21 mouse cellular contexts compared by ENCODE assay signal in genomic region chr19:16543688-16544087, GRCm38 (mm10).
DNase-seq lines count a peak whose midpoint lies in the region; ATAC-seq and TF ChIP-seq lines count a peak whose summit lies in the region.
"Had no signal": no experiment of that assay in that cellular context is flagged by ENCODE, and none has a peak within 500 bp of the region (broad histone marks: within the 10 kb centered on the region; RNA-seq: fewer than 3 reads in every experiment).

No protein-coding gene starts in this region.

- no peak overlapping the region for H3K4me2 ChIP-seq in heart, embryonic 14.5 days (ENCODE audit: low read length)
- H3K4me2 ChIP-seq: embryonic facial prominence, embryonic 13.5 days; embryonic facial prominence, embryonic 15.5 days; forebrain, embryonic 12.5 days had no signal

- TF ChIP-seq EP300 in heart, adult 2 months (IDR thresholded peaks at IDR 0.05; ENCODE audit: insufficient read depth, low read depth, low read length): no peak

- no peaks in the 10 kb centered on the region for H3K36me3 ChIP-seq in heart, embryonic 14.5 days (ENCODE audit: control insufficient read depth, insufficient read depth, low read length)
- no peaks in the 10 kb centered on the region for H3K36me3 ChIP-seq in heart, adult 2 months (ENCODE audit: control insufficient read depth, insufficient read depth, low read length)
- H3K36me3 ChIP-seq: embryonic facial prominence, embryonic 13.5 days; embryonic facial prominence, embryonic 15.5 days; forebrain, embryonic 10.5 days; forebrain, embryonic 12.5 days had no signal

- H3K79me2 ChIP-seq in heart, adult 2 months (replicated peaks; ENCODE audit: control insufficient read depth, insufficient read depth, low read length): no peaks in the 10 kb centered on the region

- no peak for DNase-seq in gastrocnemius, adult 2 months
- DNase-seq in gastrocnemius, postnatal 25 days: no peak
- no peak for DNase-seq in heart, adult 2 months
- DNase-seq: adrenal gland, adult 2 months; adrenal gland, postnatal 10 days; adrenal gland, postnatal 25 days; cerebellum, adult 11 months; cerebellum, adult 18-20 months; cerebellum, adult 8-10 months; cerebellum, adult 9-11 months; cerebellum, postnatal 14 days; cerebellum, postnatal 36 days; embryo, embryonic 11 days had no signal

- ATAC-seq in heart, embryonic 14.5 days (ENCODE audit: insufficient number of reproducible peaks, insufficient read depth, low FRiP score, low read depth): 0 out of 2 replicates have a peak, but pooled peaks have one; percentile 26
- ATAC-seq: forebrain, embryonic 14.5 days; forebrain, embryonic 16.5 days had no signal

- WGBS in heart, embryonic 14.5 days: 37% methylated on average over 4 of the region's 4 CpGs
- WGBS in heart, adult 2 months: 37% methylated on average over 4 of the region's 4 CpGs

- peak overlapping the region; percentile 38 for H3K27ac ChIP-seq in gastrocnemius, adult 2 months
- no peak overlapping the region for H3K27ac ChIP-seq in heart, embryonic 14.5 days (replicated peaks in 1 of 2; ENCODE audit: control insufficient read depth in 1 of 2, insufficient read depth in 1 of 2, low read depth in 2 of 2, low read length in 2 of 2)
- H3K27ac ChIP-seq in heart, adult 2 months: no peak overlapping the region
- H3K27ac ChIP-seq: embryonic facial prominence, embryonic 13.5 days; embryonic facial prominence, embryonic 15.5 days; forebrain, embryonic 10.5 days; forebrain, embryonic 12.5 days had no signal

- H3K9ac ChIP-seq in heart, embryonic 14.5 days (ENCODE audit: low read length): no peak overlapping the region
- no peak overlapping the region for H3K9ac ChIP-seq in heart, adult 2 months (ENCODE audit: low read depth, low read length)
- H3K9ac ChIP-seq: embryonic facial prominence, embryonic 13.5 days; embryonic facial prominence, embryonic 15.5 days; forebrain, embryonic 12.5 days had no signal

- H3K4me3 ChIP-seq in gastrocnemius, adult 2 months: no peak overlapping the region
- H3K4me3 ChIP-seq in heart, embryonic 14.5 days (ENCODE audit: control insufficient read depth in 1 of 2, insufficient read depth in 1 of 2, low read depth in 1 of 2, low read length in 2 of 2): no peak overlapping the region
- no peak overlapping the region for H3K4me3 ChIP-seq in heart, adult 2 months
- H3K4me3 ChIP-seq: embryonic facial prominence, embryonic 13.5 days; embryonic facial prominence, embryonic 15.5 days; erythroblast, embryonic 14.5 days; forebrain, embryonic 10.5 days; forebrain, embryonic 12.5 days had no signal

- TF ChIP-seq POLR2A in heart, adult 2 months (IDR thresholded peaks at IDR 0.05; ENCODE audit: insufficient read depth, low read depth, low read length): no peak

- H3K9me3 ChIP-seq in heart, embryonic 14.5 days (ENCODE audit: control insufficient read depth, low read length): no peaks in the 10 kb centered on the region
- H3K9me3 ChIP-seq: embryonic facial prominence, embryonic 13.5 days; embryonic facial prominence, embryonic 15.5 days; forebrain, embryonic 10.5 days; forebrain, embryonic 12.5 days had no signal

- TF ChIP-seq CTCF in gastrocnemius, adult 2 months (IDR thresholded peaks at IDR 0.05): no peak
- TF ChIP-seq CTCF in heart, adult 2 months (IDR thresholded peaks at IDR 0.05): no peak

- no peaks in the 10 kb centered on the region for H3K27me3 ChIP-seq in heart, embryonic 14.5 days (ENCODE audit: control insufficient read depth, insufficient read depth, low read length)
- no peaks in the 10 kb centered on the region for H3K27me3 ChIP-seq in heart, adult 2 months (ENCODE audit: control insufficient read depth, insufficient read depth, low read length)
- H3K27me3 ChIP-seq: embryonic facial prominence, embryonic 13.5 days; embryonic facial prominence, embryonic 15.5 days; forebrain, embryonic 12.5 days had no signal

- intact Hi-C loops in gastrocnemius, adult 2 months (cut with DNase I): no loop called here
- intact Hi-C loops in heart, adult 2 months (cut with DNase I): no loop called here

- H3K4me1 ChIP-seq in heart, embryonic 14.5 days (ENCODE audit: control insufficient read depth in 2 of 2, insufficient read depth in 2 of 2, low read length in 2 of 2): peaks cover 0 to 3% of the 10 kb centered on the region in 2 experiments; a peak in 1 of 4 replicates
- H3K4me1 ChIP-seq in heart, adult 2 months (ENCODE audit: control insufficient read depth, insufficient read depth, low read length): peaks cover 1% of the 10 kb centered on the region; the same call in 1 of the 2 replicates
- H3K4me1 ChIP-seq: embryonic facial prominence, embryonic 15.5 days; forebrain, embryonic 10.5 days; forebrain, embryonic 12.5 days had no signal
